Mouse (Mus musculus) urinary bladder, postnatal 0 days (tissue): ENCODE measurements around the gene Afg3l1. TPM values are rescaled to one million over a fixed set of nuclear protein-coding genes. Genes with fewer than 3 reads are reported as not detected.

Source experiments
- polyA plus RNA-seq: library from polyadenylated mRNA; unstranded; fragments of >200 nt; fragmentation: Nextera tagmentation; extraction: Ambion mirVana; gene quantifications from 2 replicates; pipeline ENCODE4 v1.2.1, GENCODE M21; 2015

Afg3l1 gene
- 33.6 and 34.4 TPM in 2 replicates for polyA plus RNA-seq

DNA sequence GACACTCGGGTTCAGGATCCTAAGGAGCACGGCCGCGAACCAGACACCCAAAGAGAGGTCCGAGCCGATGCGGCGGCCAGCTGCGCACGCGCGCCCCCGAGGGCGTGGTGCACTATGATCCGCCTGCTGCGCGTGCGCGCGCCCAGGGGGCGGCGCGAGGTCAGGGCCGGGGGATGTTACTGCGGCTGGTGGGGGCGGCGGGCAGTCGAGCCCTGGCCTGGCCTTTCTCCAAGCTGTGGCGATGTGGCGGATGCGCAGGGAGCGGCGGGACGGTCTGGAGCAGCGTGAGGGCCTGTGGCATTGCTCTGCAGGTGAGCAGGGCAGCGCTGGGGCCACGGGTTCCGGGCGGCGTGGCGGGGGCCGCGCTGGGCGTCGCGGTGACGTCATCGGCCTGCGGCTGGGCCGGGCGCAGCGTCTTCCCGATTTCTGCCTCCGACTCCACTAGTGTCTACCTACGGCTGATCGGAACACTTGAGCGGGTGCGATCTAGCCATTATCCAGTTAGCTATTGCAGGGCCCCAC lies at the start of gene Afg3l1:
Afg3l1 (plus strand) TSS at position 167 of the 522 bp plus-strand sequence.

DNA sequence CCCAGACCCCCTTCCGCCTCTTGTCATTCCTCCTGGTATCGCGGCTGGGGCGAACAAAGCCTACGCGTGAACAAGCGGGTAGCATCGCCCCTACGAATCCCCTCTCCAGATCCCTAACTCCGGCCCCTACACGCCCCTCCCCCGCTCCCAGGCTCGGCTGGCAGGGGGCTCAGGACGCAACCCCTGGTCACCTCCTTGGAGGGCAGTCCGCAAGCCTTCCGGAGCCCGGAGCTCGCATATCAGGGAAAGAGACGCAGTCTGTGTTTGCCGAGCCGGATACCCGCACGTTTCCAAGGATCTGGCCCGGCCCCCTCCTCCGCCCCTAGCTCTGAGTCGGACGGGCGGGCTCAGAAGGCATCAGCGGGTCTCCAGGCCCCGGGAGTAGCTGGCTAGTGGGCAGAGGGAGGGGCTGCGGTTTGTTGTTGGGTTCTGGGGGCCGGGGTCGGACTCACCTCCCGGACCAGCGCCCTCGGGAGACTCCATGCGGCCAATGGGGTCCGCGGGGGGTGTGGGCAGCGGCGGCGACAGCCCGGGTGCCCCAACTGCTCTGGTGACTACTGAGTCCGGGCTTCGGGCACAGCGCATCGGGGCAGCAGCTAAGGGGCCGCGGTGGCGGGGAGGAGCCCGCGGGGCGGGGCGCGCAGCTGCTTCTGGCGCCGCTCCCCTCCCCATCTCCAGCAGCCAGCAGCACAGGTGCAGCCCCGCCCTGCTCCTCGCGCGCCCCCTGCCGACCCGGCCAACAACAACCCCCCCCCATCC lies 37.3 kb downstream of the Afg3l1 start, which contains the start of gene Dbndd1:
Dbndd1 (minus strand) TSS at position 683 of the 759 bp plus-strand sequence.

DNA sequence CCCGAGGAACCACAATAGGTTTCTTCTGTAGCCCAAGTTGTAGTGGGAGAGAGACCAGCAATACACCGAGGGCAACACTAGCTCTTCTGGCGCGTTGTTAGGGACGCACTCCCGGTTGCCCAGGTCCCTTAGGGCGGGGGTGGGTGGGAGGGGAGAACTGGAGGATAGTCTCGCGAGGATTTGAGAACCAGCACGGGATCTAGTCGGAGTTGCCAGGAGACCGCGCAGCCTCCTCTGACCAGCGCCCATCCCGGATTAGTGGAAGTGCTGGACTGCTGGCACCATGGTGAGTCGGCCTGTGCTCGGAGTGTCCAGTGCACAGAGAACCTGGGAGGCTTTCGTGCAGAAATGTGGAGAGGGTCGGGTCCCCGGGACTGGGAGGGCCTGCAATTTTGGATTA lies 41.0 kb downstream of the Afg3l1 start, which contains the start of gene Gas8:
Gas8 (plus strand) TSS at position 168 of the 400 bp plus-strand sequence.

Other genes starting within 250 kb of the Afg3l1 start
- 1.9 and 2.7 TPM in 2 replicates for gene Spata2l, start 241.7 kb upstream of the Afg3l1 start, polyA plus RNA-seq
- 10.5 and 11.0 TPM in 2 replicates for gene Zfp276, start 223.7 kb upstream of the Afg3l1 start, polyA plus RNA-seq
- 18.2 and 18.4 TPM in 2 replicates for gene Vps9d1, start 223.6 kb upstream of the Afg3l1 start, polyA plus RNA-seq
- 11.2 and 14.2 TPM in 2 replicates for gene Fanca, start 159.3 kb upstream of the Afg3l1 start, polyA plus RNA-seq
- gene Spire2, start 145.2 kb upstream of the Afg3l1 start, polyA plus RNA-seq: 2.3 and 2.7 TPM in 2 replicates
- gene Tcf25, start 104.2 kb upstream of the Afg3l1 start, polyA plus RNA-seq: 128 and 129 TPM in 2 replicates
- not detected in 2 replicates for gene Mc1r, start 70.8 kb upstream of the Afg3l1 start, polyA plus RNA-seq
- 1.2 and 1.3 TPM in 2 replicates for gene Tubb3, start 66.5 kb upstream of the Afg3l1 start, polyA plus RNA-seq
- 23.4 and 27.8 TPM in 2 replicates for gene Def8, start 54.4 kb upstream of the Afg3l1 start, polyA plus RNA-seq
- gene Dbndd1, start 37.6 kb downstream of the Afg3l1 start, polyA plus RNA-seq: 0.29 and 0.33 TPM in 2 replicates
- 12.2 and 14.0 TPM in 2 replicates for gene Gas8, start 40.9 kb downstream of the Afg3l1 start, polyA plus RNA-seq
- gene Rhou, start 176.0 kb downstream of the Afg3l1 start, polyA plus RNA-seq: 4.6 and 5.0 TPM in 2 replicates